Mouse (Mus musculus): ENCODE data around the gene Frmd4b.

DNA sequence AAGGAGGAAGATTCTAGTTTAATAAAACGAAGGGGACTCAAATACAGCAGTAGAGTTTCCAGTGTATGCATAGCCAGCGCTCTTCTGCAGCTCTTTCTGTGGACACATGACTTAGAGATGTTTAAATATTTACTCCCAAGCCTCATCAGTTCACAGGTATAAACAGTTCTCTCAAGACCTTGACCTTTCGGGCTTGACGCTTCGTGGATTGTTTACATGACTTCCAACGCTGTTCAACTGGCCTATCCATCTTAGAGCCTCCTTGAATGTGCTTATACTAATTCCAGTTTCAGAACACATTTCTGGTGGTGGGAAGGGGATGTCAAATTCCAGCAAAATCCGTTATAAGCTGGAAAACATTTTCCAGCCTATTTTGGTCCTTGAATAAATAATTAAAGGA is 203.9 kb downstream of the Frmd4b start:
- no peak for TF ChIP-seq CTCF (IDR thresholded peaks at IDR 0.05; ENCODE audit: low read depth, low read length)
- TF ChIP-seq POLR2A (IDR thresholded peaks at IDR 0.05; ENCODE audit: extremely low read depth, insufficient read depth, low read length) = no peak

All from liver, adult 2 months (tissue).